Mouse (Mus musculus) lung, adult 2 months (tissue): ENCODE measurements around the gene Zbtb5.

Source experiments
- CTCF ChIP-seq: fragments of 200-500 bp; IDR thresholded peaks from 2 replicates; pipeline ENCODE4 v1.5.1; 2011; ENCODE audit warnings: mild to moderate bottlenecking, low read length, control low read depth; ENCODE audit not compliant: insufficient read depth
- POLR2A ChIP-seq: fragments of 200-500 bp; IDR thresholded peaks from 2 replicates; pipeline ENCODE4 v1.6.1; 2011; ENCODE audit warnings: low read depth, mild to moderate bottlenecking, control low read depth, low read length, borderline replicate concordance; ENCODE audit errors: extremely low read depth

DNA sequence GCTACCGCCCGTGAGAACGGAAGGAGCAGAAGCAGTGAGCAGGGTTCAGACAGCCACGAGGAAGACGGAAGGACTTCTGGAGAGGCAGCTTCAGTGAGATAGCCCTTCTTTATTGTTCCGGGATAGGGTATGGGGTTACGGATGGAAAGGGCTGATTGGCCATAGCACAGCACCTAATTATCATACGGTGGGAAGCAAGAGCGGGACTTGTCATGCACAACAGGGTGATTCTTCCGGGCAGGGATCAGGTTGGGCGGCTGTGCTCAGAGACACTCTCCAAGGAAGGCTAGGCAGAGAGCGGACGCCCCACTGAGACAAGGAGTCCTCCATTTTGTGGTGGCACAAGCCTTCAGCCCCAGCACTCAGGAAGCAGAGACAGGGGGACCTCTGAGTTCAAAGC, 53.0 kb downstream of the Zbtb5 start:
- TF ChIP-seq CTCF (no peak), POLR2A (no peak)
